10 mouse cellular contexts compared by ENCODE assay signal in genomic region chr14:51929968-51930367, GRCm38 (mm10). TPM values are rescaled to one million over a fixed set of nuclear protein-coding genes. Genes with fewer than 3 reads are reported as not detected.
A peak's percentile ranks its signal among the peaks of the same experiment; 100 is the strongest.
DNase-seq lines count a peak whose midpoint lies in the region; ATAC-seq lines count a peak whose summit lies in the region.
"Had no signal": no experiment of that assay in that cellular context is flagged by ENCODE, and none has a peak within 500 bp of the region (broad histone marks: within the 10 kb centered on the region; RNA-seq: fewer than 3 reads in every experiment).

No protein-coding gene starts in this region.

- no peaks in the 10 kb centered on the region for H3K36me3 ChIP-seq in kidney, embryonic 15.5 days
- no peaks in the 10 kb centered on the region for H3K36me3 ChIP-seq in neural tube, embryonic 14.5 days (ENCODE audit: control insufficient read depth, insufficient read depth, low read length)
- H3K36me3 ChIP-seq: limb, embryonic 12.5 days; neural tube, embryonic 12.5 days had no signal

- H3K9me3 ChIP-seq in kidney, embryonic 15.5 days (replicated peaks): no peaks in the 10 kb centered on the region
- no peaks in the 10 kb centered on the region for H3K9me3 ChIP-seq in neural tube, embryonic 14.5 days (ENCODE audit: control insufficient read depth, low read length)
- H3K9me3 ChIP-seq: neural tube, embryonic 12.5 days had no signal

- H3K27ac ChIP-seq in kidney, embryonic 15.5 days: 0 out of 2 replicates have a peak overlapping the region, but pooled peaks have one; percentile 18
- H3K27ac ChIP-seq in neural tube, embryonic 14.5 days (ENCODE audit: low read depth, low read length): 0 out of 2 replicates have a peak overlapping the region, but pooled peaks have one; percentile 28
- H3K27ac ChIP-seq: limb, embryonic 12.5 days; neural tube, embryonic 12.5 days had no signal

- no peak for DNase-seq in frontal cortex, postnatal 14 days (ENCODE audit: low spot score in 2 of 2)
- DNase-seq in kidney, adult 8-10 months: no peak
- no peak for DNase-seq in neural tube, embryonic 10.5 days (ENCODE audit: extremely low spot score, low spot score)
- DNase-seq in ovary, adult 18-20 months (ENCODE audit: low spot score): no peak
- no peak for DNase-seq in urinary bladder, postnatal 10 days (ENCODE audit: low spot score)

- WGBS in kidney, embryonic 15.5 days: 71% methylated on average over 9 of the region's 9 CpGs
- WGBS in neural tube, embryonic 14.5 days: 77% methylated on average over 9 of the region's 9 CpGs

- no peak overlapping the region for H3K4me2 ChIP-seq in kidney, embryonic 15.5 days
- no peak overlapping the region for H3K4me2 ChIP-seq in neural tube, embryonic 14.5 days (ENCODE audit: low read depth, low read length)
- H3K4me2 ChIP-seq: limb, embryonic 12.5 days; neural tube, embryonic 12.5 days had no signal

- H3K4me1 ChIP-seq in kidney, embryonic 15.5 days: peaks cover 4% of the 10 kb centered on the region
- H3K4me1 ChIP-seq in neural tube, embryonic 14.5 days (ENCODE audit: control insufficient read depth, insufficient read depth, low read length): no peaks in the 10 kb centered on the region
- H3K4me1 ChIP-seq: neural tube, embryonic 12.5 days had no signal

- ATAC-seq in frontal cortex, adult (ENCODE audit: low TSS enrichment): peak; percentile 53
- no peak for ATAC-seq in kidney, embryonic 15.5 days (replicated peaks; ENCODE audit: low FRiP score)
- no peak for ATAC-seq in neural tube, embryonic 14.5 days (ENCODE audit: low read depth)

- H3K9ac ChIP-seq in kidney, embryonic 15.5 days: no peak overlapping the region
- H3K9ac ChIP-seq in neural tube, embryonic 14.5 days (replicated peaks; ENCODE audit: low read depth, low read length): no peak overlapping the region
- H3K9ac ChIP-seq: limb, embryonic 12.5 days; neural tube, embryonic 12.5 days had no signal

- H3K4me3 ChIP-seq in kidney, embryonic 15.5 days (replicated peaks): no peak overlapping the region
- no peak overlapping the region for H3K4me3 ChIP-seq in neural tube, embryonic 14.5 days (ENCODE audit: low read depth, low read length)
- H3K4me3 ChIP-seq: limb, embryonic 12.5 days; neural tube, embryonic 12.5 days had no signal

- no peaks in the 10 kb centered on the region for H3K27me3 ChIP-seq in kidney, embryonic 15.5 days
- H3K27me3 ChIP-seq in neural tube, embryonic 14.5 days (ENCODE audit: control insufficient read depth, insufficient read depth, low read length): no peaks in the 10 kb centered on the region
- H3K27me3 ChIP-seq: limb, embryonic 12.5 days had no signal

RNA-seq across cellular contexts. Expression of gene Rnase13, which starts 7.4 kb away (rescaled TPM):
- polyA plus RNA-seq in kidney, embryonic 15.5 days (2015; fragmentation: Nextera tagmentation; extraction: Ambion mirVana): not detected in 2 replicates
- polyA plus RNA-seq in neural tube, embryonic 14.5 days (2014; fragmentation: Nextera tagmentation; extraction: Ambion mirVana): not detected in 2 replicates
- polyA plus RNA-seq: limb, embryonic 12.5 days; neural tube, embryonic 12.5 days had no signal

RNA-seq across cellular contexts. Expression of gene Tppp2, which starts 11.7 kb away (rescaled TPM):
- polyA plus RNA-seq in kidney, embryonic 15.5 days (2015; fragmentation: Nextera tagmentation; extraction: Ambion mirVana): not detected in 2 replicates
- not detected in 2 replicates for polyA plus RNA-seq in neural tube, embryonic 14.5 days (2014; fragmentation: Nextera tagmentation; extraction: Ambion mirVana)
- polyA plus RNA-seq: limb, embryonic 12.5 days; neural tube, embryonic 12.5 days had no signal

RNA-seq across cellular contexts. Expression of gene Ndrg2, which starts 16.0 kb away (rescaled TPM):
- polyA plus RNA-seq in kidney, embryonic 15.5 days (2015; fragmentation: Nextera tagmentation; extraction: Ambion mirVana): 39.0 and 46.3 TPM in 2 replicates
- polyA plus RNA-seq in neural tube, embryonic 14.5 days (2014; fragmentation: Nextera tagmentation; extraction: Ambion mirVana): 168 and 194 TPM in 2 replicates

RNA-seq across cellular contexts. Expression of gene Slc39a2, which starts 37.3 kb away (rescaled TPM):
- polyA plus RNA-seq in kidney, embryonic 15.5 days (2015; fragmentation: Nextera tagmentation; extraction: Ambion mirVana): 0.48 and 0.53 TPM in 2 replicates
- polyA plus RNA-seq in neural tube, embryonic 14.5 days (2014; fragmentation: Nextera tagmentation; extraction: Ambion mirVana): 1.6 and 1.9 TPM in 2 replicates

RNA-seq across cellular contexts. Expression of gene Mettl17, which starts 45.3 kb away (rescaled TPM):
- 54.7 and 60.3 TPM in 2 replicates for polyA plus RNA-seq in kidney, embryonic 15.5 days (2015; fragmentation: Nextera tagmentation; extraction: Ambion mirVana)
- 69.8 and 99.4 TPM in 2 replicates for polyA plus RNA-seq in neural tube, embryonic 14.5 days (2014; fragmentation: Nextera tagmentation; extraction: Ambion mirVana)
